Mouse (Mus musculus) ES-E14 (cell line): Measurements from ENCODE around the gene Slc22a4. TPM values are rescaled to one million over a fixed set of nuclear protein-coding genes. Genes with fewer than 3 reads are reported as not detected.

Experiments
- DNase-seq: peaks from one replicate; pipeline ENCODE4 v3.0.0-alpha.2; 2013; ENCODE audit warnings: low read depth, low spot score
- H3K27ac ChIP-seq: 2 replicates; pipeline ENCODE4 v1.5.1; 2012; ENCODE audit warnings: low read depth, mild to moderate bottlenecking, low read length, moderate library complexity, mixed read lengths; ENCODE audit not compliant: poor library complexity, insufficient read depth, severe bottlenecking
- H3K36me3 ChIP-seq: 2 replicates; pipeline ENCODE4 v1.6.1; 2012; ENCODE audit warnings: mild to moderate bottlenecking, low read length, moderate library complexity, mixed read lengths; ENCODE audit not compliant: control insufficient read depth, poor library complexity, insufficient read depth, severe bottlenecking
- H3K4me1 ChIP-seq, 2 experiments: fragments of 150-350 bp in 1 of 2; sonication (generic) in 1 of 2; 2 replicates each; pipeline ENCODE4 v1.6.1; 2012; ENCODE audit warnings: low read length in 2 of 2, mild to moderate bottlenecking in 1 of 2, mixed read lengths in 1 of 2; ENCODE audit not compliant: control insufficient read depth in 2 of 2, insufficient read depth in 2 of 2, poor library complexity in 1 of 2
- H3K4me3 ChIP-seq, 2 experiments: fragments of 150-350 bp in 1 of 2; sonication (generic) in 1 of 2; 2 replicates each; pipeline ENCODE4 v1.5.1; 2012; ENCODE audit warnings: low read length in 2 of 2, low read depth in 1 of 2, mild to moderate bottlenecking in 1 of 2, mixed read lengths in 1 of 2; ENCODE audit not compliant: insufficient read depth in 1 of 2, poor library complexity in 1 of 2, severe bottlenecking in 1 of 2
- H3K9ac ChIP-seq: 2 replicates; pipeline ENCODE4 v1.6.1; 2012; ENCODE audit warnings: low read depth, mild to moderate bottlenecking, low read length, mixed read lengths; ENCODE audit not compliant: poor library complexity, insufficient read depth, severe bottlenecking
- H3K9me3 ChIP-seq: fragments of 150-350 bp; sonication (generic); 2 replicates; pipeline ENCODE4 v1.6.1; 2012; ENCODE audit warnings: low read depth, mild to moderate bottlenecking, low read length; ENCODE audit not compliant: control insufficient read depth, insufficient read depth
- CHD2 ChIP-seq: IDR thresholded peaks from 2 replicates; pipeline ENCODE4 v1.6.1; 2014; ENCODE audit warnings: mild to moderate bottlenecking, low read depth, low read length, inconsistent platforms
- HCFC1 ChIP-seq: IDR thresholded peaks from 2 replicates; pipeline ENCODE4 v1.6.1; 2012; ENCODE audit warnings: low read length, inconsistent platforms, borderline replicate concordance; ENCODE audit not compliant: insufficient read depth
- MAFK ChIP-seq: IDR thresholded peaks from 2 replicates; pipeline ENCODE4 v1.6.1; 2014; ENCODE audit warnings: mild to moderate bottlenecking, low read depth, low read length, inconsistent platforms; ENCODE audit not compliant: insufficient read depth
- ZC3H11A ChIP-seq: IDR thresholded peaks from 2 replicates; pipeline ENCODE4 v1.6.1; 2012; ENCODE audit warnings: low read depth, mild to moderate bottlenecking, inconsistent platforms, low read length, borderline replicate concordance
- ZNF384 ChIP-seq: IDR thresholded peaks from 2 replicates; pipeline ENCODE4 v1.6.1; 2012; ENCODE audit warnings: low read depth, low read length, inconsistent platforms
- in situ Hi-C, 2 experiments: fragments of 600-800 bp; cut with MboI; formaldehyde crosslinking; loops; one replicate each; pipeline ENCODE4 v1.15.1; 2025; ENCODE audit warnings: low sequenced_read_pairs in 2 of 2, inconsistent platforms in 1 of 2; ENCODE audit not compliant: unreplicated experiment in 2 of 2
- total RNA-seq: library from RNA; depleted of rRNA; stranded (reverse); fragments of 300-350 nt; gene quantifications from 2 replicates; pipeline ENCODE4 v1.2.3, GENCODE M21; 2012

Gene Slc22a4
- total RNA-seq, 1 experiment: 0.27 TPM

- in situ Hi-C loops: no loop called here
- no peak for DNase-seq
- Histone ChIP-seq H3K4me1 (no peaks in the 10 kb centered on the region), H3K9me3 (no peaks in the 10 kb centered on the region), H3K9ac (no peak overlapping the region), H3K4me3 (no peak overlapping the region), H3K36me3 (no peaks in the 10 kb centered on the region), H3K27ac (no peak overlapping the region)
- no peak for TF ChIP-seq HCFC1
- TF ChIP-seq CHD2: no peak
- TF ChIP-seq ZC3H11A: no peak
- no peak for TF ChIP-seq ZNF384
- TF ChIP-seq MAFK: no peak
Observed at GRCm38 (mm10) chr11:54018893-54019732, 8.8 kb downstream of the Slc22a4 start.

DNA sequence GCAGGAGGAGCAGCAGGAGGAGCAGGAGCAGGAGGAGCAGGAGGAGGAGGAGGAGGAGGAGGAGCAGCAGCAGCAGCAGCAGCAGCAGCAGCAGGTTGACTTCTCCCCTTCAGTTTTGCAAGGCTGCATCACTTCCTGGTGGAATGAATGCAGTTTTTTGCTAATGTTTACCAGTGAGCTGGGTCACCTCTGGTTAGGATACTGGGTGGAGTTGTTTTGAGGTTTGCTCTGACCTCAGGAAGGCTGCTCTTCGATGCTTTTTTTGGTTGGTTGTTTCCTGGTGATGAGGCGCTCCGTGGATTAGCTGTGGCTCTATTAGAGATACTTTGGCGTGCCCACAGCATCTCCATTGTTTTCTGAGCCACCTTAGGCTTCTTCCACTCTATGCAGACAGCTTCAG lies 10.3 kb downstream of the Slc22a4 start:
- Histone ChIP-seq H3K36me3 (no peaks in the 10 kb centered on the region), H3K9ac (no peak overlapping the region), H3K27ac (no peak overlapping the region), H3K9me3 (no peaks in the 10 kb centered on the region), H3K4me1 (no peaks in the 10 kb centered on the region), H3K4me3 (no peak overlapping the region)
- in situ Hi-C loops: no loop called here
- no peak for TF ChIP-seq CHD2
- TF ChIP-seq MAFK: no peak
- TF ChIP-seq HCFC1: no peak
- TF ChIP-seq ZC3H11A: no peak
- TF ChIP-seq ZNF384: no peak
- no peak for DNase-seq

DNA sequence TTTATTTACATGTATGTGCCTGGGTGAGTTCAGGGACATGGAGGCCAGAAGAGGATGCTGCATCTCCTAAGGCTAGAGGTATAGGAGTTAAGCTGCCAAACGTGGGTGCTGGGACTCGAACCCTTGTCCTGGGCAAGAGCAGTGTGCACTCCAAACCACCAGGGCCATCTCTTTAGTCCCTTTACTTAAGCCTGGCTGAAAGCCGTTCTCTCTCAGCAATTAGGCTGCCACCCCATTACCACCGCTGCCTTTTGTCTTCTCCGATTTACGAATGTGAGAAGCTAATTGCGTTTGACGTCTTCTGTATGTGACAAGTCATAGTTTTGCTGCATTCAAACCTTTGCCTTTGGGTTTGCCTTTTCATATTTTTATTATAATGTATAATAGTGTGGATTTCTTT lies 11.8 kb downstream of the Slc22a4 start:
- Histone ChIP-seq H3K9me3 (no peaks in the 10 kb centered on the region), H3K36me3 (no peaks in the 10 kb centered on the region), H3K4me3 (no peak overlapping the region), H3K9ac (no peak overlapping the region), H3K27ac (no peak overlapping the region), H3K4me1 (no peaks in the 10 kb centered on the region)
- in situ Hi-C loops: no loop called here
- TF ChIP-seq ZNF384 (no peak), ZC3H11A (no peak), CHD2 (no peak), HCFC1 (no peak), MAFK (no peak)
- no peak for DNase-seq

DNA sequence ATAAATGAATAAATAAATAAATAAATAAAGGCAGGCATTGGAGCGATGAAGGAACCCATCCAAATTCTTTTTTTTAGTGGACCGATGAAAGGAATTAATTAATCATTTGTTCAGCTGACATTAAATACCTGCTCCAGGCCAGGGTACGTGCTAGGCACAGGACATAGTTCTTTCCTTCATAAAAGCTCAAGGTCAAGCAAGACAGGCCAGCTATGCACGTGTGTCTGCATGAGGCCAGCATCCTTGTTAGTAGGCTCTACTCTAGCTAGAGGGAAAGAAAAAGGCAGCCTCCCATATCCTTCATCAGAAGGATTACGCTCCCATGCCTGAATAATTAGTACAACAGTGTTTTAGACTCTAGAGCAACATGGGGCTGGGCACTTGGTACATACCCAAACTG lies 14.9 kb downstream of the Slc22a4 start:
- no peaks in the 10 kb centered on the region for H3K36me3 ChIP-seq
- no peak overlapping the region for H3K27ac ChIP-seq
- no peak overlapping the region for H3K9ac ChIP-seq
- no peak for TF ChIP-seq MAFK
- no peak for TF ChIP-seq ZC3H11A
- no peak for TF ChIP-seq CHD2
- TF ChIP-seq ZNF384: no peak
- TF ChIP-seq HCFC1: no peak
- no peaks in the 10 kb centered on the region for H3K4me1 ChIP-seq
- in situ Hi-C loops: no loop called here
- no peaks in the 10 kb centered on the region for H3K9me3 ChIP-seq
- H3K4me3 ChIP-seq: no peak overlapping the region
- no peak for DNase-seq

DNA sequence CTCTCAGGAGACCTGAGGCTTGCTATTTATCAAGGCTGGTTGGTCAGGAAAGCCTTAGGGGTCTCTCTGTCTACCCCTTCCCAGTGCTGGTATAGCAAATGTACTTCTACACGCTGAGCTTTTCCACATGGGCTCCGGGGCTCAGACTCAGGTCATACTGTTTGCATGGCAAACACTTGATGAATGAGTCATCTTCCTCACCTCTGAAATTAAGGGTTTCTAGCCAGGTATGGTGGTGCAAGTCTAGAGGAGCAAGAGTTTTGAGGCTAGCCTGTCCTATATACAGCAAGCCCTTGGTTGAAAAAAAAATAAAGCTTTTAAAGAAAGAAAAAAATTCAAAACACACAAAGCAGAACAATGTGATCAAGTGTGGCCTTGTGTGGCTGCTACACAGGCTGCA lies 16.6 kb downstream of the Slc22a4 start:
- Histone ChIP-seq H3K9me3 (no peaks in the 10 kb centered on the region), H3K4me1 (no peaks in the 10 kb centered on the region), H3K4me3 (no peak overlapping the region), H3K27ac (no peak overlapping the region), H3K36me3 (no peaks in the 10 kb centered on the region), H3K9ac (no peak overlapping the region)
- no peak for DNase-seq
- no peak for TF ChIP-seq ZC3H11A
- TF ChIP-seq MAFK: no peak
- TF ChIP-seq ZNF384: no peak
- no peak for TF ChIP-seq CHD2
- TF ChIP-seq HCFC1: no peak
- in situ Hi-C loops: no loop called here
